10 mouse cellular contexts compared by ENCODE assay signal in the genomic region with DNA sequence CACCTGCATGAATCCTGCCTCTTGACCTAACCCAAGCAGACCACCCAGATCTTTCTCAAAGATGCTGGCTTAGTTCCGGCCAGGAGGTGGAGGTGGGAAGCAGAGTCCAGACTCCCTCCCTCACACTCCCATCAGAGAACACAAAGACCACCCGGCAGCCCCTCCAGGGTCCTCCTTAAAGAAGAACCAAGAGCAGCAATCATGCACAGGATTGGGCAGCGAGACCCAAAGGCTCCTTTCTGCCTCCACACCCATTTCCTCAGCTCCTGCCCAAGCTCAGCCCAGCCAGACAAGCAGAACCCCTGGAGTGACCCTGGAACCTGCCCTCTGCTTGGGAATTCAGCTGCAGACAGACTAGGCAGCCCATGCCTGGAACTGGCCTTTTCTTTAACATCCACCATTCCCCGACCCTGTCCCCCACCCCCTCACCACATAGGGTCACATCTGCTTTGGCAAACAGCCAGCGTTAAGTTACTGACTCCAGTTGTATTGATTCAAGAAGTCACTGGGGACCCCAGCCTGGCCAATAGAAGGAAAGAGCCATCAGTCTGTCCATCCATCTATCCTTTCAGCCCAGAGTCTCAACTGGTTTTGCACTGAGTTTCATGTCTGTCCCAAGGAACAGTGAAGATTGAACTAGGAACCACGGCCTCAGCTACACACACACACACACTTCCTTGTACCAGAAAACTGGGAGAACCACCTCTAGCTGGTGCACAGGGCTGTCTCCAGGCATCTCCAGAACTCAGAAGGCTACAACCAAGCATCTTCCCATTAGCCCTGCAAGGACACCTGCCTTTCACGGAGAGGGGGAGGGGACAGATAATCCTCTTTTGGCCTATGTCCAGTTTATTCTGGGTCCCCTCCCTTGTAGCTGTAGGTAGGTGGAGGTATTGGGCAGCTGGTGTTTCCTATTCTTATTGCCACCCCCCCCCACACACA. TPM values are rescaled to one million over a fixed set of nuclear protein-coding genes. Genes with fewer than 3 reads are reported as not detected.
DNase-seq lines count a peak whose midpoint lies in the region; ATAC-seq lines count a peak whose summit lies in the region.
"Had no signal": no experiment of that assay in that cellular context is flagged by ENCODE, and none has a peak within 500 bp of the region (broad histone marks: within the 10 kb centered on the region; RNA-seq: fewer than 3 reads in every experiment).

No protein-coding gene starts in this region.

- H3K36me3 ChIP-seq in embryonic facial prominence, embryonic 15.5 days, result peaks cover 7% of the 10 kb centered on the region
- peaks cover 12% of the 10 kb centered on the region for H3K36me3 ChIP-seq in hindbrain, embryonic 10.5 days
- peaks cover 11% of the 10 kb centered on the region; the same call in 1 of the 2 replicates for H3K36me3 ChIP-seq in midbrain, embryonic 15.5 days (replicated peaks)

- peaks cover 20% of the 10 kb centered on the region for H3K27me3 ChIP-seq in embryonic facial prominence, embryonic 15.5 days
- H3K27me3 ChIP-seq in hindbrain, embryonic 10.5 days (ENCODE audit: insufficient read depth, poor library complexity, severe bottlenecking), result peaks cover 57% of the 10 kb centered on the region
- peaks cover 12% of the 10 kb centered on the region; the same call in 1 of the 2 replicates for H3K27me3 ChIP-seq in midbrain, embryonic 15.5 days (replicated peaks)

- peak overlapping the region; percentile 59 for H3K4me3 ChIP-seq in embryonic facial prominence, embryonic 15.5 days (replicated peaks)
- H3K4me3 ChIP-seq in hindbrain, embryonic 10.5 days, result peak overlapping the region; percentile 74
- H3K4me3 ChIP-seq in midbrain, embryonic 15.5 days, result no peak overlapping the region

- no peak for ATAC-seq in embryonic facial prominence, embryonic 15.5 days (ENCODE audit: insufficient number of reproducible peaks, low FRiP score, low TSS enrichment, low read depth)
- ATAC-seq in midbrain, embryonic 15.5 days (replicated peaks), result no peak
- no peak for ATAC-seq in megakaryocyte, adult 5-6 weeks (ENCODE audit: poor library complexity, severe bottlenecking)

- H3K4me1 ChIP-seq in embryonic facial prominence, embryonic 15.5 days, result peaks cover 51% of the 10 kb centered on the region
- H3K4me1 ChIP-seq in hindbrain, embryonic 10.5 days (replicated peaks), result peaks cover 61% of the 10 kb centered on the region
- peaks cover 28% of the 10 kb centered on the region for H3K4me1 ChIP-seq in midbrain, embryonic 15.5 days

- peak overlapping the region; percentile 96 for H3K4me2 ChIP-seq in embryonic facial prominence, embryonic 15.5 days (replicated peaks)
- peak overlapping the region; percentile 94 for H3K4me2 ChIP-seq in midbrain, embryonic 15.5 days

- no peak overlapping the region for H3K27ac ChIP-seq in embryonic facial prominence, embryonic 15.5 days (replicated peaks)
- H3K27ac ChIP-seq in hindbrain, embryonic 10.5 days, result peak overlapping the region; percentile 86
- H3K27ac ChIP-seq in midbrain, embryonic 15.5 days, result no peak overlapping the region

- no peaks in the 10 kb centered on the region for H3K9me3 ChIP-seq in embryonic facial prominence, embryonic 15.5 days (replicated peaks)
- no peaks in the 10 kb centered on the region for H3K9me3 ChIP-seq in hindbrain, embryonic 10.5 days
- no peaks in the 10 kb centered on the region for H3K9me3 ChIP-seq in midbrain, embryonic 15.5 days

- WGBS in embryonic facial prominence, embryonic 15.5 days, result 26% methylated on average over 7 of the region's 7 CpGs
- 20% methylated on average over 7 of the region's 7 CpGs for WGBS in hindbrain, embryonic 10.5 days
- WGBS in midbrain, embryonic 15.5 days, result 10% methylated on average over 7 of the region's 7 CpGs

- H3K9ac ChIP-seq in embryonic facial prominence, embryonic 15.5 days, result no peak overlapping the region
- H3K9ac ChIP-seq in midbrain, embryonic 15.5 days, result no peak overlapping the region

- peak; percentile 15 for DNase-seq in layer of hippocampus, adult 11-12 months (ENCODE audit: low spot score)
- DNase-seq in layer of hippocampus, postnatal 10 days (ENCODE audit: low spot score in 2 of 2), result no peak
- no peak for DNase-seq in hindbrain, embryonic 10.5 days (ENCODE audit: low spot score)
- DNase-seq in T-cell, adult 2 months (ENCODE audit: low spot score), result no peak
- no peak for DNase-seq in urinary bladder, adult 2 months (ENCODE audit: low spot score)

RNA-seq across cellular contexts. Expression of a gene that starts 1.7 kb away (rescaled TPM):
- total RNA-seq in layer of hippocampus, postnatal 10 days (2021), result 1 to 10 TPM; 8.1 to 8.9 TPM
- polyA plus RNA-seq in embryonic facial prominence, embryonic 15.5 days (2015; fragmentation: Nextera tagmentation; extraction: Ambion mirVana), result 9.5 and 10.3 TPM in 2 replicates
- 5.9 and 7.7 TPM in 2 replicates for polyA plus RNA-seq in hindbrain, embryonic 10.5 days (2016; fragmentation: Nextera tagmentation; extraction: Ambion mirVana)
- polyA plus RNA-seq in midbrain, embryonic 15.5 days (2015; fragmentation: Nextera tagmentation; extraction: Ambion mirVana), result 3.8 and 5.0 TPM in 2 replicates
- total RNA-seq in megakaryocyte, adult 5-6 weeks (2015), result not detected in 2 replicates
- not detected in 2 replicates for total RNA-seq in megakaryocyte, adult 5-6 weeks (2017)
- 0.88 and 1.2 TPM in 2 replicates for polyA plus RNA-seq in urinary bladder, adult 2 months (2012; rRNA removed)

RNA-seq across cellular contexts. Expression of a gene that starts 17.5 kb away (rescaled TPM):
- 100 to 1,000 TPM; 225 to 246 TPM for total RNA-seq in layer of hippocampus, postnatal 10 days (2021)
- polyA plus RNA-seq in embryonic facial prominence, embryonic 15.5 days (2015; fragmentation: Nextera tagmentation; extraction: Ambion mirVana), result 769 and 852 TPM in 2 replicates
- 691 and 1,253 TPM in 2 replicates for polyA plus RNA-seq in hindbrain, embryonic 10.5 days (2016; fragmentation: Nextera tagmentation; extraction: Ambion mirVana)
- 375 and 382 TPM in 2 replicates for polyA plus RNA-seq in midbrain, embryonic 15.5 days (2015; fragmentation: Nextera tagmentation; extraction: Ambion mirVana)
- 717 and 796 TPM in 2 replicates for total RNA-seq in megakaryocyte, adult 5-6 weeks (2015)
- total RNA-seq in megakaryocyte, adult 5-6 weeks (2017), result 1,083 and 1,097 TPM in 2 replicates
- 295 and 406 TPM in 2 replicates for polyA plus RNA-seq in urinary bladder, adult 2 months (2012; rRNA removed)

RNA-seq across cellular contexts. Expression of a gene that starts 57.9 kb away (rescaled TPM):
- total RNA-seq in layer of hippocampus, postnatal 10 days (2021), result not detected
- polyA plus RNA-seq in embryonic facial prominence, embryonic 15.5 days (2015; fragmentation: Nextera tagmentation; extraction: Ambion mirVana), result 0.52 and 0.63 TPM in 2 replicates
- 11.9 and 17.9 TPM in 2 replicates for polyA plus RNA-seq in hindbrain, embryonic 10.5 days (2016; fragmentation: Nextera tagmentation; extraction: Ambion mirVana)
- 1.1 and 3.2 TPM in 2 replicates for polyA plus RNA-seq in midbrain, embryonic 15.5 days (2015; fragmentation: Nextera tagmentation; extraction: Ambion mirVana)
- not detected in 2 replicates for total RNA-seq in megakaryocyte, adult 5-6 weeks (2015)
- not detected in 2 replicates for total RNA-seq in megakaryocyte, adult 5-6 weeks (2017)
- polyA plus RNA-seq in urinary bladder, adult 2 months (2012; rRNA removed), result not detected in 2 replicates
- total RNA-seq: gastrocnemius, postnatal 4 days; left cerebral cortex, adult 18-20 months had no signal
